Mouse (Mus musculus) retina, embryonic 14.5 days (tissue): Measurements from ENCODE around the gene Slc7a7.

Experiments
- DNase-seq: peaks from one replicate; pipeline ENCODE4 v3.0.0-alpha.2; 2015; ENCODE audit warnings: low spot score

Slc7a7 gene

GRCm38 (mm10) chr14:54412629-54413170, 4.9 kb downstream of the Slc7a7 start:
- DNase-seq = peak; percentile 85

GRCm38 (mm10) chr14:54412000-54412576, 5.5 kb downstream of the Slc7a7 start:
- DNase-seq = no peak

GRCm38 (mm10) chr14:54409980-54410810, 7.4 kb downstream of the Slc7a7 start:
- no peak for DNase-seq

GRCm38 (mm10) chr14:54409057-54409645, 8.4 kb downstream of the Slc7a7 start:
- DNase-seq = no peak

DNA sequence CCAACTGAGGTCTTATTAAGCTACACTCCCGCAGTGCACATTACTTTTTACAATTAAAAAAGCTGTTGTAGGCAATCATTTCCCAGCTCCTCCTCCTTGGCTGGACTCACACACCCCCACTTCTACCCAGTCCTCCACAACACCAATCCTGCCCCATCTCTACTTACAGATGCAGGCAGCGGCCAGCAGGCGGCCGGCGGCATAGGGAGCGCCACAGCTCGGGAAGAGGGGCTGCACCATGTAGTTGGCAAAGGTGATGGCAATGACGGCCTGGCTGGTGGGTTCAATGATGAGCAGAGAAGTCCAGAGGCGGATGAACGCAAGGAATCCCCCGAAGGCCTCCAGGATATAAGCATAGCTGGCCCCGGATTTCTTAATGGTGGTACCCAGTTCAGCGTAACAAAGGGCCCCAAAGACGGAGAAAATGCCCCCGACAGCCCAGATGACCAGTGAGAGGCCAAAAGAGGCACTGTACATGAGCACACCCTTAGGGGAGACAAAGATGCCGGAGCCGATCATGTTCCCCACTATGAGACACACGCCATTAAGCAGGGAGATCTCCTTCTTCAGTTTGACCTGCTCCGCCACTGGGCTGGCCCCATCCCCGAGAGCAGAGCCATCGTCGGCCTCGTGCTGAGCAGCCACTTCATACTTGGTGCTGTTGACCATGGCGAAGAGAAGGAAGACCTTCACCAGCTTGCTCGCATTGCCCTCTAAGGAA, 9.1 kb downstream of the Slc7a7 start:
- DNase-seq = no peak

- DNase-seq = no peak
Measured at GRCm38 (mm10) chr14:54401723-54402122, 15.9 kb downstream of the Slc7a7 start.

DNA sequence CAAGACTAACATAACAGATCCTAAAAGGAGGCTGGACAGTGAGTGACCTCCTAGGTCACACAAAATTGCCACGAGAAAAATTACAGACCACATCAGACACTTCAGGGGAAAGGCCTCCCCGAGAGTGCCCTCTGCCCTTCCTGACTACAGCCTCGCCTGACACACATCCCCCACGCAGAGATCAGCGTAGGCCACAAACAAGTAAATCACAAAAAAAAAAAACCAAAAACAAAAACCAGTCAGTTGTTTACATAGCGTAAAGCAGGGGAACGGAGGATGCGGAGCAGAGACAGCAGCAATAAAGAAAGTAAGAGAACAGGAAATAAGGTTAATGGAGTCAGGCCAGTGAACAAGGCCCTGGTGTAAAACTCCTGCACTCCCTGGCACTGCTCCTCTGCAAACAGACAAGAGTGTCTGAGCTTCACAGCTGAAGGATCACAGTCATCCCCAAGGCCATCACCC, 18.6 kb downstream of the Slc7a7 start:
- no peak for DNase-seq

DNA sequence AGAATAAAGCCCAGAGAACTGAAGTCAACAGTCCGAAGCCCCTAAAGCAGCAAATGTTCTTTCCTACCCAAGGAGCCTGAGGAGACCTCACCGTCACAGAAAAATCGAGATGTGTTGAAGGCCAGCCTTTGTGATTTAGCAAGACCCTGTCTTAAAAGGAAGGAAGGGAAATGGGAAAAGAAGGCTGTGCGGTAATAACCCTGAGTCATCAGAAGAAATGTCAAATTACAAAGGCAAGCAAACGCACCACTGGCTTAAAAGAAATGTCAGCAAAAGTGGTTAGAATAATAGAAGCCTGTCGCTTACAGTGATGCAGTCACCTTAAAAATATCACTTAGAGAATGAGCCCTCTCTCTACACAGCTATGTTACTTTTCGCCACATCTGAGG, 19.1 kb downstream of the Slc7a7 start:
- no peak for DNase-seq

DNA sequence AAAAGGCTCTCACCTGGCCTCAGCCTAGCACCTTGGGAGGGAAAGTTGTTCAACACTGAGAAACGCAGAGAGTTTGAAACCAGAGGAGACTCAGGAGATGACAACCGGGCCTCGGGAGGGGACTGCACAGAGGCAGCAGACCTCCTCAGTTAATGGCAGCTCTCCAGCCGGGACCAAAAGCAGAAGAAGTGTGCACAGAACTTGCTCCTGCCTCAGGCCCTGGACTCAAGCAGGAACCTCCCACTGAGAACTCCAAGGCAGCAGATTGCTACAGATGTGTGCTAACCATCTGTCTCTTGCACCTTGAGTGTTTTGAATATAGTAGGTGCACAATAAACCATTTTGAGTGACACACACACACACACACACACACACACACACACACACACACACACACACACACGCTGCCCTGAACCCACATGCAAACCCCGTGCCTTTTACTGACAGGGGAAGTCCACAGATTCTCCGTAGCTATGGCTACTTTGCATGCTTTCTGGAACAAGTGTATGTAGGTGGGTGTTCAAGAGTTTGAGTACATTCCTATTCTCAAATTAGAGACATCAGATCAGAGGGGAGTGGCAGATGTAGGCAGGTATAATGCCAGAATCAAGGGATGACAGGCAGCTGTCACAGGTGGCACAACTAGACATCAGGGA, 19.6 kb downstream of the Slc7a7 start:
- DNase-seq = no peak

- DNase-seq = no peak
Measured at GRCm38 (mm10) chr14:54396685-54397084, 20.9 kb downstream of the Slc7a7 start.

DNA sequence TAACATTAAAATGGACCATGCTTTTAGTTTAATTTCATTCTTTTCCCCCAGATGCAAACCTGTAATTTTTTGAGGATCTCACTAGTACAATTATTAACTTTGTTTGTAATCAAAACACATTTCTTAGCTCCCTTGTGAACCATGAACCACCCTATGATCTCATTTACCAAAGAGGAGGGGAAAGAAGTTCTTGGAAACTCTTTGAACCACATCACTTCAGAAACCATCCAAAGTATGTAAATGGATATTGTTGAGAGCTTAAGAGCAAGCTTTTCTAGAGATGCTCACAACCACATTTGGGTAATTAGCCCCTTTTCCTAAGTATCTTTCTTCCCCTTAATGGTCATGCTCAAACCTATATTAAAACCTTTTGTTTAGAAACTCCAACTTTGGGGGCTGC, 23.3 kb downstream of the Slc7a7 start:
- no peak for DNase-seq

GRCm38 (mm10) chr14:54393794-54394193, 23.8 kb downstream of the Slc7a7 start:
- no peak for DNase-seq

DNA sequence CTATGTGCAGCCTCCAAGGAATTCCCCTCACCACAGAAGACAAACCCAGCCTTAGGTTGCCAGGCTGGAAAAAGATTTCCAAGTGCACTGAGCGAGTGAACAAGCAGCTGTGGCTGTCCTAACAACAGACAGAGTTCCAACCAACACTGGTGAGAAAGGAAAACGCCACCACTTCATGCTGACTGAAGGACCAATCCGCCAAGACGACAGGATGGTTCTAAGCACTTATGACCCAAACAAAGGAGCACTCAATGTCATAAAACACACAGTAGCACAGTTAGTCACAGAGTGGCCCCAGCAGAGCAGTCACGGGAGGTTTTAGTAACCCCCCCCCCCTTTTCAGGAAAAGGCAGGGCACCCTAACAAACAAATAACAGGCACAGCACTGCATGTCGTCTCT, 26.7 kb downstream of the Slc7a7 start:
- no peak for DNase-seq

DNA sequence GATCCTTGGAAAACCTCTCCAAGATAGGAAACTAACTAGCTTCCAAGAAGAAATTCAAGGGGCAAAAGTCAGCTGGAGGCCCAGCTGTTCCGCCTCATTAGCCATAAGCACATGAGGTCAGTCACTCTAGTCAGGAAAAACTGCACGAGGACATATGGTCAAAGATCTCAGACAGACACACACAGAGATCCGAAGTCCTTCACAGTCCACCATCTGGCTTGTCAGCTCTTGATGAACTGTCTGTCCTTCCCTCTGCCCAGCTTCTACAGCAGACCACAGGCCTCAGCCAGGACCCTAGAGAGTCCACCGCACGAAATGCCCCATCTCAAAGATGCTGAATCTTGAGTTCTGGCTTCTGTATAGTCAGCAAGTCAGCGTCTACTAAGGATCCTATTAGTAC, 30.0 kb downstream of the Slc7a7 start:
- peak; percentile 26 for DNase-seq

GRCm38 (mm10) chr14:54385968-54386618, 31.5 kb downstream of the Slc7a7 start:
- no peak for DNase-seq

DNA sequence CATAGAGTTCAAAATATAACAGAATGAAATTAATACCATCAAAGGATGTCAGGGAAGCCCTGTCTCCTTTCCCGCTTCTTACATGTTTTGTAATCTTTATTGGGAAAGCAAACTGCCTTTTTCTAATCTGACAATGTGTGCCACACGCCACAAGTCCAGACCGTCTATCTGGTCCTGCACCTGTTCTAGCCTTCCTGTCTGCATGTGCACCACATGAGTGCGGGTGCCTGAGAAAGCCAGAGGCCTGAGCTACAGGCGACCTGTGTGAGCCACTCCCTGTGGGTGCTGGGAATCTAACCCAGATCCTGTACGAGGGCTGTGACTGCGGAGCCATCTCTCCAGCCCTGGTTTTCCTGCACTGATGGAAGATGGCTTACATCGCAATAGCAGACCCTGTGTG, 33.2 kb downstream of the Slc7a7 start:
- no peak for DNase-seq

DNA sequence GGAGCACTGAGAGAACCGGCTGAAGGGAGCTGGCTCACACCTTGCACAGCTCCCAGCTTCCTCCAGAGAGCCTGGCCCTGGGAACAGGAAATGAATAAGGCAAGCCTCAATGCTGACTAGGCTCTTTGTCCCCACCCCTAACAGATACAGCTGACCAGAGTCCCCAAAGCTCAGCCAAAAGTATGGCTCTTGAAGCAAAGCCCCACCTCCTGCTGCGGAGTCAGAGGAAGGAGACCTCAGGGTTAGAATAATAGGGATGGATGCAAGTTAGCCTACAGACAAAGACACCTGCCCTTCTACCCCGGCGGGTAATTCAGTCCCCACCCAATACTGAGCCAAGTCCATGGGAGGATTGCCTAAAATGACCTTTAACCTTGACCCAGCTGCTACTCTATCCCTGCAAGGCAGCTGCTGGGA, 34.2 kb downstream of the Slc7a7 start:
- no peak for DNase-seq

- DNase-seq = peak; percentile 68
Measured at GRCm38 (mm10) chr14:54382641-54383040, 34.9 kb downstream of the Slc7a7 start.

DNA sequence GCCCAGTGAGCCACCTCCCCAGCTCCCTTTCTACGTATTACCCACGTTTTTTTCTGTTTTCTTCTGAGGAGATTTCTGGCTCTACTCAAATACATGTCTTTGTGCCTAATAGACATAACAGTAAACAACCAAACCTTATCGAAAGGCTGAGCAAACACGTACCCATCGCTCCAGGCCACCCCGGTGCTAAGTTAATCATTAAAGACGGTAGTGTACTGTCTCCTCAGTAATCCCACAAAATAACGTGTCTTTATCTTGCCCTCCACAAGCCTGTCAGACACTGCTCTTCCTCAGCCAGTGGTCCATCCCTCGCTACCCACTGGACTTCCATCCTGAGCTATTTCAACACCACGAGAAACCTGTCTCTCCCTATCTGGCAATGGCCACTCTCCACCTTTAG, 35.8 kb downstream of the Slc7a7 start:
- DNase-seq = no peak

- DNase-seq = no peak
Measured at GRCm38 (mm10) chr14:54380616-54381015, 37.0 kb downstream of the Slc7a7 start.

GRCm38 (mm10) chr14:54379571-54379970, 38.0 kb downstream of the Slc7a7 start:
- no peak for DNase-seq
